Mouse (Mus musculus): Measurements from ENCODE around the gene Abcg5.

DNA sequence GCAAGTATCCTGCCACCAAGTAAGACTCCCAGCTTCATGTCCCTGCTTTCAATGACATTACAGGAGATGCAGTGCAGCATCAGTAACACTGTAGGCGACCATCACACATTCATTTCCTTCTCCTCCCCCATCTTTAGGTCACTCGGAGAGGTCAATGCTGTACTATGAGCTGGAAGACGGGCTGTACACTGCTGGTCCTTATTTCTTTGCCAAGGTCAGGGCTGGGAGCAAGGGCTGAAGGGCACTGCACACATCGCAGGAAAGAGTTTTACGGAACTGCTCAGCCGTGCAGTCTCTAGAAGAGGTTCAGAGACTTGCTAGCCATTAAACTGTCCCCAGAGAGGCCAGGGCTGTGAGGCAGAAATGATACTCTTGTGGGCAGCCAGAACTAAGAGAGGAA, 13.7 kb upstream of the Abcg5 start:
- TF ChIP-seq E2F4 (IDR thresholded peaks at IDR 0.05; ENCODE audit: insufficient read depth) (no peak), MYOG (IDR thresholded peaks at IDR 0.05; ENCODE audit: control insufficient read depth in 1 of 3, insufficient read depth in 1 of 3, insufficient read length in 2 of 3, low read depth in 2 of 3) (no peak), TCF3 (IDR thresholded peaks at IDR 0.05; ENCODE audit: insufficient read length, low read depth) (no peak), REST (IDR thresholded peaks at IDR 0.05; ENCODE audit: insufficient read depth, insufficient read length) (no peak), POLR2A (IDR thresholded peaks at IDR 0.05; ENCODE audit: insufficient read length, low read depth) (no peak), TCF12 (IDR thresholded peaks at IDR 0.05; ENCODE audit: insufficient read depth, poor library complexity, severe bottlenecking) (no peak)

All from myocyte (in vitro differentiated cells).